Mouse (Mus musculus): ENCODE data around the gene Scin.

- no peak for TF ChIP-seq CTCF (IDR thresholded peaks at IDR 0.05; ENCODE audit: extremely low read depth, insufficient read depth, low read length)
- TF ChIP-seq POLR2A (IDR thresholded peaks at IDR 0.05; ENCODE audit: extremely low read depth, insufficient read depth, low read length), result no peak
Measured at GRCm38 (mm10) chr12:40027846-40028245, 106.2 kb downstream of the Scin start.

All from cortical plate, adult 2 months (tissue).